Mouse (Mus musculus) liver, embryonic 18 days (tissue): ENCODE measurements around the gene Gm11116. TPM values are rescaled to one million over a fixed set of nuclear protein-coding genes. Genes with fewer than 3 reads are reported as not detected.

Experiments
- polyA plus RNA-seq: library from polyadenylated mRNA; depleted of rRNA; stranded (reverse); fragments of >200 nt; gene quantifications from 2 replicates; pipeline ENCODE4 v1.2.3, GENCODE M21; 2012; rRNA removed

The Gm11116 gene
- not detected in 2 replicates for polyA plus RNA-seq

GRCm38 (mm10) chr5:88111430-88111829, at the start of gene Gm11116:
Gene Gm11116, minus strand, starts transcription at chr5:88111530.

DNA sequence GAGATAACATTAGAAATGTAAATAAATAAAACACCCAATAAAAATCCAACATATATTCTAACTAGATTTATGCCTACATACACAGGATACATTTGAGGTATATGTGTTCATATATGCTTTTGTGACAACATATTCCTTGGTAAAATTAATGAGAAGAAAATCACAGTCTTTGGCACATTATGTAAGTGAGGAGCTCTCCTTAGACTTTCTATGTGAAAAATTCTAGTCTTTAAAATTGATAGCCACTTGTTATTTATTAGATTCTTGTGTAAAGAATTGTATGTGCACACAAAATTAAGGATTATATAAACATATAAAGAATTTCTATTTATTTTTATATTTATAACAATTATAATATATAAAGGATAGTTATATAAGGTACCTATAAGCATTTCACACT, 42.7 kb upstream of the Gm11116 start, which contains the start of gene Gm11115:
Gm11115 (minus strand) TSS at position 101 of the 400 bp plus-strand sequence.

GRCm38 (mm10) chr5:88086256-88086655, 25.1 kb downstream of the Gm11116 start, which contains the start of gene Smr2:
Gene Smr2, plus strand, starts transcription at chr5:88086556.

Other genes starting within 250 kb of the Gm11116 start
- not detected in 2 replicates for gene Odam, start 226.5 kb downstream of the Gm11116 start, polyA plus RNA-seq
- not detected in 2 replicates for gene Csn3, start 186.0 kb downstream of the Gm11116 start, polyA plus RNA-seq
- not detected in 2 replicates for gene 2310003L06Rik, start 142.1 kb downstream of the Gm11116 start, polyA plus RNA-seq
- gene Gm28434, start 142.0 kb downstream of the Gm11116 start, polyA plus RNA-seq: not detected in 2 replicates
- gene Cabs1, start 132.1 kb downstream of the Gm11116 start, polyA plus RNA-seq: not detected in 2 replicates
- gene Smr3a, start 109.0 kb downstream of the Gm11116 start, polyA plus RNA-seq: not detected in 2 replicates
- gene Smr2, start 25.0 kb downstream of the Gm11116 start, polyA plus RNA-seq: not detected in 2 replicates
- not detected in 2 replicates for gene Gm11115, start 42.6 kb upstream of the Gm11116 start, polyA plus RNA-seq
- not detected in 2 replicates for gene Gm7714, start 157.4 kb upstream of the Gm11116 start, polyA plus RNA-seq
- gene Prol1, start 205.8 kb upstream of the Gm11116 start, polyA plus RNA-seq: not detected in 2 replicates